Mouse (Mus musculus) C2C12 (cell line): Measurements from ENCODE around the gene Dennd6a.

Source experiments
- CEBPB ChIP-seq: IDR thresholded peaks from one replicate; pipeline ENCODE4 v1.6.1; 2011; ENCODE audit warnings: low read depth, mild to moderate bottlenecking, control low read depth, moderate library complexity
- CTCF ChIP-seq: IDR thresholded peaks from one replicate; pipeline ENCODE4 v1.5.1; 2011; ENCODE audit not compliant: control insufficient read depth, insufficient read depth, insufficient read length
- FOSL1 ChIP-seq: IDR thresholded peaks from one replicate; pipeline ENCODE4 v1.8.0; 2011; ENCODE audit warnings: mild to moderate bottlenecking, low read length; ENCODE audit not compliant: poor library complexity, insufficient read depth, severe bottlenecking
- MYOD1 ChIP-seq: IDR thresholded peaks from one replicate; pipeline ENCODE4 v1.6.1; 2011; ENCODE audit warnings: low read depth; ENCODE audit not compliant: control insufficient read depth, insufficient read length
- MYOG ChIP-seq: IDR thresholded peaks from one replicate; pipeline ENCODE4 v1.6.1; 2011; ENCODE audit not compliant: control insufficient read depth, insufficient read length; ENCODE audit errors: extremely low read depth
- USF1 ChIP-seq: IDR thresholded peaks from one replicate; pipeline ENCODE4 v1.6.1; 2011; ENCODE audit warnings: low read depth, mild to moderate bottlenecking, control low read depth, moderate library complexity

- TF ChIP-seq CTCF (no peak), FOSL1 (no peak), MYOG (no peak), CEBPB (no peak), USF1 (no peak), MYOD1 (no peak)
These were observed 33.1 kb upstream of the Dennd6a start for GRCm38 (mm10) chr14:26540577-26540976.
